Mouse (Mus musculus) heart, adult 2 months (tissue): ENCODE results near the gene Gm11032. TPM values are rescaled to one million over a fixed set of nuclear protein-coding genes. Genes with fewer than 3 reads are reported as not detected.
"Not testable (repeated sequence)": the region's sequence is repeated elsewhere in the genome, so short reads cannot be mapped to it uniquely, and the experiment has no call there.

Experiments used
- DNase-seq, 2 experiments: peaks; one replicate each; pipeline ENCODE4 v3.0.0; 2021
- H3K27ac ChIP-seq: fragments of 200-600 bp; 2 replicates; pipeline ENCODE4 v1.8.1; 2022
- H3K27me3 ChIP-seq: fragments of 200-500 bp; 2 replicates; pipeline ENCODE4 v1.6.1; 2012; ENCODE audit warnings: mild to moderate bottlenecking, low read length, inconsistent platforms, mixed read lengths; ENCODE audit not compliant: control insufficient read depth, insufficient read depth
- H3K36me3 ChIP-seq: fragments of 200-500 bp; 2 replicates; pipeline ENCODE4 v1.6.1; 2012; ENCODE audit warnings: low read length, inconsistent platforms; ENCODE audit not compliant: control insufficient read depth, insufficient read depth
- H3K4me1 ChIP-seq: fragments of 200-500 bp; 2 replicates; pipeline ENCODE4 v1.6.1; 2011; ENCODE audit warnings: low read length; ENCODE audit not compliant: control insufficient read depth, insufficient read depth
- H3K4me3 ChIP-seq: fragments of 200-600 bp; 2 replicates; pipeline ENCODE4 v1.8.1; 2022
- H3K79me2 ChIP-seq: fragments of 200-500 bp; replicated peaks from 2 replicates; pipeline ENCODE4 v1.6.1; 2012; ENCODE audit warnings: mild to moderate bottlenecking, inconsistent platforms, low read length, moderate library complexity, mixed read lengths; ENCODE audit not compliant: control insufficient read depth, insufficient read depth
- H3K9ac ChIP-seq: fragments of 200-500 bp; 2 replicates; pipeline ENCODE4 v1.6.1; 2012; ENCODE audit warnings: low read depth, mild to moderate bottlenecking, control low read depth, inconsistent platforms, low read length, mixed read lengths
- CTCF ChIP-seq: fragments of 200-600 bp; IDR thresholded peaks from 2 replicates; pipeline ENCODE4 v1.8.1; 2022; ENCODE audit warnings: antibody characterized with exemption, mild to moderate bottlenecking, moderate library complexity
- EP300 ChIP-seq: fragments of 200-500 bp; IDR thresholded peaks from 2 replicates; pipeline ENCODE4 v1.6.1; 2011; ENCODE audit warnings: low read depth, low read length, control low read depth; ENCODE audit not compliant: insufficient read depth
- POLR2A ChIP-seq: fragments of 200-500 bp; IDR thresholded peaks from 2 replicates; pipeline ENCODE4 v1.6.1; 2011; ENCODE audit warnings: mild to moderate bottlenecking, low read depth, low read length, control low read depth; ENCODE audit not compliant: insufficient read depth
- WGBS: fragments of 180-500 bp; shearing (Covaris S2); methylation state at CpG from one replicate; pipeline ENCODE4 v1.1.7; 2018; 5-methylcytosine and 5-hydroxymethylcytosine counted together
- intact Hi-C: fragments of 180-260 bp; cut with DNase I; formaldehyde crosslinking; loops from one replicate; pipeline ENCODE4 v1.15.1; 2025
- polyA plus RNA-seq: library from polyadenylated mRNA; depleted of rRNA; stranded (reverse); fragments of >200 nt; gene quantifications from 2 replicates; pipeline ENCODE4 v1.2.3, GENCODE M21; 2012
- total RNA-seq, 2 experiments: library from RNA; stranded (reverse); gene quantifications; 2 replicates each; pipeline ENCODE4 v1.2.3; 2021

Gene Gm11032
- total and polyA plus RNA-seq, 3 experiments, result not detected

DNA sequence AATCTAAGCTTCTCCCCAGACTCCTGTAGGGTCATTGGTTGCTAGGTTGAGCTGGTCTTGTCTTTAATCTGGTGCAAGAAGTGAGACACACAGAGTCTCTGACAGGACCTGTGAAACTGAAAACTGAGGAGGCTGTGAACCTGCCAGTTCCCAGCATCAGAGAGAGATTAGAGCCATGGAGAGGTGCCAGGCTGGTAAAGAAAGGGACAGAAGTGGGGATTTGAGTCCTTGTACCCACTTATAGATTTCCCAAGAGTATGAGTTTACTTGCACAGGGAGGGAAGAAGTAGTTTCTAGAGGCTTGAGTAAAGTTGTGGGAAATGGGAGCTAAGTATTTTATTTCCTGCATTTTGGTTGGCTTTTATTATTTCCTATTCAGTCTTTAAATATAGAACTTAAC is 21.3 kb downstream of the Gm11032 start:
- Histone ChIP-seq H3K4me1 (peaks cover 11% of the 10 kb centered on the region), H3K4me3 (no peak overlapping the region), H3K79me2 (0 out of 2 replicates have a peak, but pooled peaks cover 4% of the 10 kb centered on the region), H3K36me3 (peaks cover 4% of the 10 kb centered on the region), H3K9ac (no peak overlapping the region), H3K27me3 (no peaks in the 10 kb centered on the region), H3K27ac (no peak overlapping the region)
- no peak for TF ChIP-seq EP300
- TF ChIP-seq POLR2A, result no peak
- TF ChIP-seq CTCF, result no peak
- DNase-seq, result no peak
- intact Hi-C loops, result loop anchor here (5.0 kb wide), 1 partner anchor 139 kb away; no protein-coding TSS in a partner anchor

DNA sequence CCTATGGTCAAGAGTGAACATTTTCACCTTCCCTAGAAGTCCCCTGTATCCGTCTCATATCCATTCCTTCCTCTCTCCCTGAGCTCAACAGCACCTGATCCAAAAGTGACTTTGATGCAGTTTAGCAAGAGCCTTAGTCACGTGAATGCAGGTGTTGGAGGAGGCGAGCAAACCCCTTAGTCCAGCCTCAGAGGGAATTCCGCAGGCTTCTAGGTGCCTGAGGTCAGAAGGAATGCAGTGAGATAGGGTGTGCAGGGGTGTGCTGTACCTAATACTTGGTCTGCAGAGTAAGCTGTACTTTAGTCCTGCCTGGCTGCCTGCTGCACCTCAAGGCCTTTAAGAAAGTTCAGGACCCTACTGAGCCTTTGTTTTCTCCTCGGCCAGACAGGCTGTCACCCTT is 23.9 kb downstream of the Gm11032 start:
- 80% methylated on average over 5 of the region's 5 CpGs for WGBS
- Histone ChIP-seq H3K79me2 (0 out of 2 replicates have a peak, but pooled peaks cover 4% of the 10 kb centered on the region), H3K4me1 (peaks cover 2% of the 10 kb centered on the region; the same call in 1 of the 2 replicates), H3K36me3 (no peaks in the 10 kb centered on the region; the same call in 1 of the 2 replicates), H3K27ac (no peak overlapping the region), H3K4me3 (no peak overlapping the region), H3K9ac (no peak overlapping the region), H3K27me3 (no peaks in the 10 kb centered on the region)
- no peak for DNase-seq
- intact Hi-C loops, result loop anchor here (5.0 kb wide), 1 partner anchor 141 kb away; no protein-coding TSS in a partner anchor
- TF ChIP-seq CTCF (no peak), POLR2A (no peak), EP300 (no peak)

DNA sequence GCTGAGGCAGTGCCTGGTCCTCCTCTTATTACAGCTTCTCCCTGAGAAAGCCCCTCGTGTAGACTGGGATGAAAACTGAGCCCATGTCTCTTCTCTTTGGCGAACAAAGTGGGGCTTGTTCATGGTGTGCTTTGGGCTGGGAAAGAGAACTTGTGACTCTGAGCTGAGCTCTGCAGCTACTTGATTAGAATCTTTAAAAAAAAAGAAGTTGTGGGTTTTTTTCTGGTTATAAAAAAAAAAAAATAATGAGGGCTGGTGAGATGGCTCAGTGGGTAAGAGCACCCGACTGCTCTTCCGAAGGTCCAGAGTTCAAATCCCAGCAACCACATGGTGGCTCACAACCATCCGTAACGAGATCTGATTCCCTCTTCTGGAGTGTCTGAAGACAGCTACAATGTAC is 25.3 kb downstream of the Gm11032 start:
- WGBS, result 94% methylated on average over 4 of the region's 6 CpGs
- intact Hi-C loops, H3K4me3 ChIP-seq, H3K36me3 ChIP-seq, H3K27ac ChIP-seq, H3K27me3 ChIP-seq, DNase-seq, H3K9ac ChIP-seq, H3K4me1 ChIP-seq, H3K79me2 ChIP-seq: not testable (repeated sequence)

DNA sequence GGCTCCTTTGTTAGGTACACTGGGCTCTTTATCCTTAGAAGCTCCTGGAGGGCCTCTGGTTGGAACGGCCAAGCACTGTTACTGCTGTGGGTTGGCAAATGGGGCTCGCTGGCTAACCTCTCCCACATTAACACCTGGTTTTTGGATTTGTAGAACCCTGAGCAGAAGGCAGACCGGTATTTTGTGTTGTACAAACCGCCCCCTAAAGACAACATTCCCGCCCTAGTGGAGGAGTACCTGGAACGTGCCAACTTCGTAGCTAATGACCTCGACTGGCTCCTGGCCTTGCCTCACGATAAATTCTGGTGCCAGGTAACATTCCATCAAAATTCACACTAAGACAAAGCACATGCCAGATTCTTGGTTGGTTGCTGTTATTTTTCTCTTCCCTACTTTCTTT is 26.5 kb downstream of the Gm11032 start:
- intact Hi-C loops, result no loop called here
- Histone ChIP-seq H3K79me2 (0 out of 2 replicates have a peak, but pooled peaks cover 1% of the 10 kb centered on the region), H3K36me3 (no peaks in the 10 kb centered on the region), H3K27ac (no peak overlapping the region), H3K4me1 (no peaks in the 10 kb centered on the region), H3K27me3 (no peaks in the 10 kb centered on the region), H3K9ac (no peak overlapping the region), H3K4me3 (no peak overlapping the region)
- WGBS, result 86% methylated on average over 9 of the region's 9 CpGs
- no peak for TF ChIP-seq EP300
- no peak for TF ChIP-seq POLR2A
- TF ChIP-seq CTCF, result no peak
- no peak for DNase-seq

DNA sequence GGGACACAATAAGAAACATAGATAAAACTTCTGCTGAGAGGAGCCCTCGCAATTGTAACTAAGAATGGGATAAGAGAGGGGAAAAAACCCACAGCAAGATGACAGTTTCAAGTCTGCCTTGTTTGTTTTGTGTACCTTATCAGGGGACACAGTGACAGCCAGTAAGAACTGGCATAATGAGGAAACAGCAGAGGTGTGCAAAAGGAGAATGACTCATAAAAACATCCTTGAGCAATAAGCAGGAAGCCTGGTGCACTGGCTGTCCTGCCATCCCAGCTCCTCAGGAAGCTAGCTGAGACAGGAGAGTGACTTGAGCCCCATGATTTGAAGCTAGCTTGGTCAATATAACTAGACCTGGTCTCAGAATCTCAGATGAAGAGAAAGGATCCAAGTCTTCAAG is 40.0 kb downstream of the Gm11032 start:
- 73% methylated on average over 1 of the region's 1 CpGs for WGBS
- no peak for TF ChIP-seq CTCF
- no peak for TF ChIP-seq POLR2A
- TF ChIP-seq EP300, result no peak
- no peak overlapping the region for H3K9ac ChIP-seq
- H3K4me3 ChIP-seq, result no peak overlapping the region
- DNase-seq, result no peak
- H3K79me2 ChIP-seq, result no peaks in the 10 kb centered on the region
- intact Hi-C loops, result no loop called here
- no peaks in the 10 kb centered on the region for H3K27me3 ChIP-seq
- no peaks in the 10 kb centered on the region for H3K4me1 ChIP-seq
- no peak overlapping the region for H3K27ac ChIP-seq
- no peaks in the 10 kb centered on the region for H3K36me3 ChIP-seq

DNA sequence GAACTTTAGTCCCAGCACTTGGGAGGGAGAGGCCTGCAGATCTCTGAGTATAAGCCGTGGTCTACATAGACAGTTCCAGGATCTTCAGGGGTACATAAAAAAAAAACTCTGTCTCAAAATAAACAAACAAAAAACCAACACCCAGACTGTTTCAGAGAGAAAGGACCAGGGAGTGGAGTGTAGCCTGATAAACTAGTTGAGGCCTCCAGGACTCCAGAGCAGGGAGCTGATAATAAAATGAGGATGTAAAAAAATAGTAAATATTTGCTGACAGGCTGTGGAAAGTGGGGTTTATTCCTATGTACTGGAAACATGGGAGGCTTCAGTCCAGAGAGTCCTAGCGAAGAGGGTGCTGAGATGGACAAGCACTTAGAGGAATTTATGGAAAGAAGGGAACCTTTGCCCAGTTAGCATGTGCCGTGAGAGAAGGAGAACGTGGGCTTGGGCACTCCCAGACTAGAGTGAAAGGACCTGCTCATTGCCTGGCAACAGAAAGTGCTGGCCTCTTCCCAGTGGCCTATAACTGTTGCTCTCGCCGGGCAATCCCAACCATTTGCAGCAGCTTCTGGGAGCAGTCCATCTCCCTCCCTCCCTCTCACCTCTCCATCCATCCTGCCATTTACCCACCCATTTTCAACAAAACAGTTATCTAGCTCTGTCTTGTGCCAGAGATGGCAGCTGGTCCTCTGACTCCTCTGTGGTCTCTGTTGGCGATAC is 40.6 kb downstream of the Gm11032 start:
- 70% methylated on average over 7 of the region's 7 CpGs for WGBS
- no peak overlapping the region for H3K4me3 ChIP-seq
- H3K4me1 ChIP-seq, result no peaks in the 10 kb centered on the region
- no peak for TF ChIP-seq POLR2A
- no peak for TF ChIP-seq CTCF
- no peak for TF ChIP-seq EP300
- no peaks in the 10 kb centered on the region for H3K27me3 ChIP-seq
- no peaks in the 10 kb centered on the region for H3K36me3 ChIP-seq
- no peak overlapping the region for H3K9ac ChIP-seq
- H3K79me2 ChIP-seq, result no peaks in the 10 kb centered on the region
- DNase-seq, result no peak
- no peak overlapping the region for H3K27ac ChIP-seq
- intact Hi-C loops, result no loop called here
